ENCODE assay signal across 8 mouse cellular contexts in the genomic region with DNA sequence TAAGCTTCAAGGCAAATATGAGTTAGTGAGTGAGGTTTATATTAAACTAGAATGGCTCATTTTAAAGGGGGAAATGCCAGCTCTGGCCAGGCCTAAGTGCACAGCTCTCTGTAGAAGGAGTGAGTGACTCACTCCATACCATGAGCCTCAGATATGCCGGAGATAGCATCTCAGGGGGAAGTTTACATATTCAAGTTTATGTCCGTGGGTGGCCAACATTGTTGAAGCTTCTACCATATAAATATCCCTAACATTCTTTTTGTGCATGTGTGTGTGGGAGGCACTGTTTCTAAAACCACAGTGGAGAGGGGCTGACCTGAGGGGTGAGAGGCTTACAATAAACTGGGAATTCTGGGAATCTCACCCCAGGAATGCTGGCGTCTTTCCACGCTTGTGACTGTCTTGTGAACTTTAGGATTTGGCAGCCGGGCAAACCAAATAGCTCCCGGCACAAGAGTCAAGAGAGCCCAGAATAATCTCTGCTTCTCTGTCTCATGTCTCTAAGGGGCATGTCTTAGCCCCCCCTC. TPM values are rescaled to one million over a fixed set of nuclear protein-coding genes. Genes with fewer than 3 reads are reported as not detected.
DNase-seq lines count a peak whose midpoint lies in the region; ATAC-seq lines count a peak whose summit lies in the region.

No protein-coding gene starts in this region.

- H3K4me3 ChIP-seq in midbrain, embryonic 11.5 days (ENCODE audit: low read depth, low read length): no peak overlapping the region
- no peak overlapping the region for H3K4me3 ChIP-seq in midbrain, embryonic 13.5 days (replicated peaks)
- H3K4me3 ChIP-seq in heart, embryonic 11.5 days (ENCODE audit: low read depth, low read length): no peak overlapping the region
- H3K4me3 ChIP-seq in hindbrain, embryonic 14.5 days (replicated peaks; ENCODE audit: low read length): no peak overlapping the region

- H3K4me1 ChIP-seq in midbrain, embryonic 11.5 days (ENCODE audit: control insufficient read depth, insufficient read depth, low read length): no peaks in the 10 kb centered on the region
- H3K4me1 ChIP-seq in midbrain, embryonic 13.5 days (replicated peaks): no peaks in the 10 kb centered on the region; the same call in 1 of the 2 replicates
- H3K4me1 ChIP-seq in heart, embryonic 11.5 days (ENCODE audit: control insufficient read depth, insufficient read depth, low read length): peaks cover 21% of the 10 kb centered on the region
- no peaks in the 10 kb centered on the region; the same call in 1 of the 2 replicates for H3K4me1 ChIP-seq in hindbrain, embryonic 14.5 days (replicated peaks; ENCODE audit: control insufficient read depth, insufficient read depth, low read length)

- DNase-seq in midbrain, embryonic 11.5 days (ENCODE audit: low spot score, missing footprints): peak; percentile 74
- DNase-seq in kidney, postnatal 36 days: peak; percentile 72 to 78
- peak; percentile 19 for DNase-seq in ovary, postnatal 36 days (ENCODE audit: low spot score)
- no peak for DNase-seq in adrenal gland, postnatal 4 days (ENCODE audit: low spot score in 2 of 2)
- no peak for DNase-seq in layer of hippocampus, postnatal 10 days (ENCODE audit: low spot score in 2 of 2)
- DNase-seq in hindbrain, embryonic 14.5 days (ENCODE audit: low spot score): no peak

- H3K9ac ChIP-seq in midbrain, embryonic 11.5 days (ENCODE audit: low read length): no peak overlapping the region
- no peak overlapping the region for H3K9ac ChIP-seq in midbrain, embryonic 13.5 days (replicated peaks)
- H3K9ac ChIP-seq in heart, embryonic 11.5 days (ENCODE audit: low read depth, low read length): no peak overlapping the region
- H3K9ac ChIP-seq in hindbrain, embryonic 14.5 days: no peak overlapping the region

- no peak for ATAC-seq in midbrain, embryonic 11.5 days (ENCODE audit: low FRiP score)
- ATAC-seq in midbrain, embryonic 13.5 days: no peak
- no peak for ATAC-seq in heart, embryonic 11.5 days (replicated peaks; ENCODE audit: insufficient number of reproducible peaks, low FRiP score, low TSS enrichment)
- ATAC-seq in hindbrain, embryonic 14.5 days (ENCODE audit: low FRiP score): no peak

- H3K36me3 ChIP-seq in midbrain, embryonic 11.5 days (ENCODE audit: control insufficient read depth, insufficient read depth, low read length): no peaks in the 10 kb centered on the region
- no peaks in the 10 kb centered on the region for H3K36me3 ChIP-seq in midbrain, embryonic 13.5 days
- H3K36me3 ChIP-seq in heart, embryonic 11.5 days (ENCODE audit: control insufficient read depth, insufficient read depth, low read length): no peaks in the 10 kb centered on the region
- H3K36me3 ChIP-seq in hindbrain, embryonic 14.5 days (replicated peaks; ENCODE audit: control insufficient read depth, insufficient read depth): no peaks in the 10 kb centered on the region

- H3K9me3 ChIP-seq in midbrain, embryonic 11.5 days (ENCODE audit: control insufficient read depth, low read length): no peaks in the 10 kb centered on the region
- no peaks in the 10 kb centered on the region; the same call in 1 of the 2 replicates for H3K9me3 ChIP-seq in midbrain, embryonic 13.5 days
- no peaks in the 10 kb centered on the region for H3K9me3 ChIP-seq in heart, embryonic 11.5 days (replicated peaks; ENCODE audit: control insufficient read depth, low read length)
- H3K9me3 ChIP-seq in hindbrain, embryonic 14.5 days (ENCODE audit: control insufficient read depth, low read length): no peaks in the 10 kb centered on the region

- no peak overlapping the region for H3K4me2 ChIP-seq in midbrain, embryonic 11.5 days
- H3K4me2 ChIP-seq in midbrain, embryonic 13.5 days (replicated peaks): no peak overlapping the region
- H3K4me2 ChIP-seq in heart, embryonic 11.5 days: no peak overlapping the region
- H3K4me2 ChIP-seq in hindbrain, embryonic 14.5 days (replicated peaks): no peak overlapping the region

- H3K27ac ChIP-seq in midbrain, embryonic 11.5 days (ENCODE audit: low read depth, low read length): no peak overlapping the region
- H3K27ac ChIP-seq in midbrain, embryonic 13.5 days: no peak overlapping the region
- peak overlapping the region; percentile 46; the same call in 1 of the 2 replicates for H3K27ac ChIP-seq in heart, embryonic 11.5 days (ENCODE audit: low read depth, low read length)
- no peak overlapping the region for H3K27ac ChIP-seq in hindbrain, embryonic 14.5 days

- 57% methylated on average over 6 of the region's 6 CpGs for WGBS in midbrain, embryonic 11.5 days
- 52% methylated on average over 6 of the region's 6 CpGs for WGBS in midbrain, embryonic 13.5 days
- 22% methylated on average over 6 of the region's 6 CpGs for WGBS in heart, embryonic 11.5 days (ENCODE audit: insufficient replicate concordance)
- WGBS in hindbrain, embryonic 14.5 days: 45% methylated on average over 6 of the region's 6 CpGs

- H3K27me3 ChIP-seq in midbrain, embryonic 11.5 days (ENCODE audit: control insufficient read depth, insufficient read depth, low read length): no peaks in the 10 kb centered on the region
- no peaks in the 10 kb centered on the region for H3K27me3 ChIP-seq in midbrain, embryonic 13.5 days
- H3K27me3 ChIP-seq in heart, embryonic 11.5 days (ENCODE audit: control insufficient read depth, insufficient read depth, low read length): no peaks in the 10 kb centered on the region
- H3K27me3 ChIP-seq in hindbrain, embryonic 14.5 days (ENCODE audit: control insufficient read depth, insufficient read depth, low read length): no peaks in the 10 kb centered on the region

RNA-seq across cellular contexts. Expression of gene Lactb, which starts 13.7 kb away (rescaled TPM):
- polyA plus RNA-seq in midbrain, embryonic 11.5 days (2014; fragmentation: Nextera tagmentation; extraction: Ambion mirVana): 11.7 and 12.6 TPM in 2 replicates
- polyA plus RNA-seq in midbrain, embryonic 13.5 days (2015; fragmentation: Nextera tagmentation; extraction: Ambion mirVana): 9.8 and 10.8 TPM in 2 replicates
- 12.2 and 12.3 TPM in 2 replicates for polyA plus RNA-seq in heart, embryonic 11.5 days (2014; fragmentation: Nextera tagmentation; extraction: Ambion mirVana)
- 10 to 100 TPM; 14.5 TPM for total RNA-seq in adrenal gland, postnatal 4 days (2021)
- 10 to 100 TPM; 15.8 to 16.3 TPM for total RNA-seq in layer of hippocampus, postnatal 10 days (2021)
- 15.4 and 17.8 TPM in 2 replicates for polyA plus RNA-seq in hindbrain, embryonic 14.5 days (2014; fragmentation: Nextera tagmentation; extraction: Ambion mirVana)

RNA-seq across cellular contexts. Expression of gene Rps27l, which starts 43.1 kb away (rescaled TPM):
- polyA plus RNA-seq in midbrain, embryonic 11.5 days (2014; fragmentation: Nextera tagmentation; extraction: Ambion mirVana): 612 and 702 TPM in 2 replicates
- polyA plus RNA-seq in midbrain, embryonic 13.5 days (2015; fragmentation: Nextera tagmentation; extraction: Ambion mirVana): 340 and 349 TPM in 2 replicates
- 614 and 628 TPM in 2 replicates for polyA plus RNA-seq in heart, embryonic 11.5 days (2014; fragmentation: Nextera tagmentation; extraction: Ambion mirVana)
- 100 to 1,000 TPM; 301 to 308 TPM for total RNA-seq in adrenal gland, postnatal 4 days (2021)
- total RNA-seq in layer of hippocampus, postnatal 10 days (2021): 10 to 100 TPM; 45.4 to 52.1 TPM
- 215 and 261 TPM in 2 replicates for polyA plus RNA-seq in hindbrain, embryonic 14.5 days (2014; fragmentation: Nextera tagmentation; extraction: Ambion mirVana)

Comparison
In these comparisons a context has a peak if more than half of its experiments do, and no peak if none do; other contexts are left out.
1. DNase-seq: peak in midbrain, embryonic 11.5 days (single experiment), kidney, postnatal 36 days (2 of 2) and ovary, postnatal 36 days (single experiment); none in adrenal gland, postnatal 4 days (0 of 2), layer of hippocampus, postnatal 10 days (0 of 2) and hindbrain, embryonic 14.5 days (single experiment).